Mouse (Mus musculus) adrenal gland, postnatal 0 days (tissue): ENCODE data around the gene Iffo2. TPM values are rescaled to one million over a fixed set of nuclear protein-coding genes. Genes with fewer than 3 reads are reported as not detected.

ENCODE experiments used
- microRNA-seq: library from miRNA; unstranded; fragments of <30 nt; microRNA quantifications from one replicate; pipeline ENCODE4, GENCODE M21; 2016; ENCODE audit warnings: borderline replicate concordance; ENCODE audit not compliant: insufficient number of aligned reads
- polyA plus RNA-seq: library from polyadenylated mRNA; unstranded; fragments of >200 nt; fragmentation: Nextera tagmentation; extraction: Ambion mirVana; gene quantifications from 2 replicates; pipeline ENCODE4 v1.2.1, GENCODE M21; 2015

The Iffo2 gene
- polyA plus RNA-seq, result 2.9 and 4.7 TPM in 2 replicates

GRCm38 (mm10) chr4:139530248-139530647 lies at the start of gene Iffo2:
Gene Iffo2 (plus strand): TSS chr4:139530548.

GRCm38 (mm10) chr4:139602357-139603244 lies 72.3 kb downstream of the Iffo2 start, which contains the start of gene Gm21969:
Gene Gm21969 (plus strand): TSS chr4:139603186.

GRCm38 (mm10) chr4:139622373-139623282 lies 92.3 kb downstream of the Iffo2 start, which contains the start of gene Aldh4a1:
Gene Aldh4a1 (plus strand): TSS chr4:139622866.

GRCm38 (mm10) chr4:139653238-139653637 lies 122.9 kb downstream of the Iffo2 start, which contains the start of gene Tas1r2:
Gene Tas1r2 (plus strand): TSS chr4:139653538.

Small RNAs within 50 kb of the gene (microRNA-seq; reads per million reads assigned to microRNA genes)
- not detected for gene Gm25571
- gene Mir7020, result not detected

Other genes with a start within 250 kb of the Iffo2 start
- gene Pqlc2, start 219.8 kb upstream of the Iffo2 start, polyA plus RNA-seq, result 11.4 and 15.2 TPM in 2 replicates
- gene Akr7a5, start 219.8 kb upstream of the Iffo2 start, polyA plus RNA-seq, result 73.7 and 105 TPM in 2 replicates
- gene Mrto4, start 178.0 kb upstream of the Iffo2 start, polyA plus RNA-seq, result 42.9 and 61.1 TPM in 2 replicates
- 11.7 and 18.5 TPM in 2 replicates for gene Emc1, start 178.0 kb upstream of the Iffo2 start, polyA plus RNA-seq
- 42.0 and 49.0 TPM in 2 replicates for gene Ubr4, start 177.9 kb upstream of the Iffo2 start, polyA plus RNA-seq
- gene Gm21969, start 72.6 kb downstream of the Iffo2 start, polyA plus RNA-seq, result not detected in 2 replicates
- 11.3 and 24.6 TPM in 2 replicates for gene Aldh4a1, start 92.3 kb downstream of the Iffo2 start, polyA plus RNA-seq
- gene Tas1r2, start 123.0 kb downstream of the Iffo2 start, polyA plus RNA-seq, result not detected in 2 replicates